Mouse (Mus musculus): Measurements from ENCODE around the gene Snrpb.

Snrpb gene

DNA sequence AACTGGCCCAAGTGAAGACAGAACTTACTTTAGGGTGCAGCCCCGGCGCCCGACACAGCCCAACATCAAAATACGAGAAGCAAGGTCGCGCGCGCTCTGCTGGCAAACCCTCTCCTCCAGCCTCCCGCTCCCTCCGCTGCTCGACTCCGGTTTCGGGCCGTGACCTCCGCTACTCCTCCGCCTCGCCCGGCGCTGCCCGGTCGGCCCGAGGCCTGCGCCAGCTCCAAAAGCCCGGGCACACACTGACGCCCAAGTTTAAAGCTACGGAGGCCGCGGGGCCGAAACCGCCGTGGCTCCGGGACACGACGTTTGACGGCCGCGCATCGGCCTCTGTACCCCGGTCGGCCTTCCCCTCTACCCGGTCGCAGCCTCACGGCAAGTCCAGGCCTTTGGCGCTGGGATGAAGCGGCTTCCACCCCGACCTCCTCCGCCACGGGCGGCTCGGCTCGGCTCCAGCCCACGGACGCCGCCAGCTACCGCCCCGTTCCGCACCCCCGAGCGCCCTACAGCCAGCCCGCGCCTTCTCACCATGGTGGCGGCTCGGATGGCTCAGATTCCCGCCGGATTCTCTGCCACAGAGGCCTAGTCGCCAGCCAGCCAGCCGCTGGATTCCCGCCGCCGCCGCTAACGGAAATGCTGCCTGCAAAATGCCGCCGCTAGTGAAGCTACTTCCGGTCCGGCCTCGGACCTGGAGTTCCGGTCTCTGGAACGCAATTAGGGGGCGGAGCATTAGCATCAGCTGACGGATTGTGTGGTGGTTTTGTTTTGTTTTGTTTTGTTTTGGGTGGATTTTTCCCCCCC is at the start of gene Snrpb:
Gene Snrpb, minus strand, starts transcription at position 698 of the 801 bp plus-strand sequence.
- peak; percentile 85 to 91 for DNase-seq (ENCODE audit: low spot score in 2 of 2)

- DNase-seq (ENCODE audit: low spot score in 2 of 2), result peak in 1 of 2 experiments; percentile 26
These were observed 32.4 kb upstream of the Snrpb start for GRCm38 (mm10) chr2:130211581-130211980.

DNA sequence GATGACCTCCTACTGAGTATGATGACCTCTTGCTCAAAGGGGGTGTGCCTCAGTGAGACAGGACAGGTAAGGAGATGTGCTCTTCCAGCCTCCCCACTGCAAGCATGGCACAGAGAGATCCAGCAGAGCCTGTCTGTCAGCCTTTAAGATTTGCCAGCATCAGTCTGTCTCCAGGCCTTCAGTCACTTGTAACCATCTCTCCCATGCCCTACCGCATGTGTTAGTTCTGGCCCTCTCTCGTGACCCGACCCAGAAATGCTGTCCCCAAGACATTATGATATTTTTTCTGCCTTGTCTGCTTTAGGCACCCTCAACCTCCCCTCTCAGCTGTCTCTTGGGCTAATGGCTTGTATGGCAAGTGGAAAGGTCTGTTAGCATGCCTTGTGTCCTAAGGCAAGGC is 30.4 kb upstream of the Snrpb start:
- DNase-seq (ENCODE audit: low spot score in 2 of 2), result no peak

DNA sequence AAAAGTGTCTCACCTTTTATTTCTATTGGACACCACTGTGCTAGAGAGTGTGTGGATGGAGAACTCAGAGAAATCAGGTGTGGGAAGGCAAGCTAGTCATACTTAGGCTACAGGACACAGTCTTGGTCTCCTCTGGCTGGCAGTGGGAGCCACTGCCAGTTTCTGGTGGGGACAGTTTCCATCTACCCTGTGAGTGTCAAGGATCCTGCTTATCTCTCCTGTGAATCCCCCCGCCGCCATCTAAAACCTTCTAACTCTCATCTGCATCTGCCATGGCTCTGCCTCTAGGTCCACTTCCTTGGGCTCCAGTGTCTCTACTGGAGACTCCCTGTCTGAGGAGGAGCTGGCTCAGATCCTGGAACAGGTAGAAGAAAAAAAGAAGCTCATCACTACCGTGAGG is 28.8 kb upstream of the Snrpb start:
- DNase-seq (ENCODE audit: low spot score in 2 of 2), result no peak

DNA sequence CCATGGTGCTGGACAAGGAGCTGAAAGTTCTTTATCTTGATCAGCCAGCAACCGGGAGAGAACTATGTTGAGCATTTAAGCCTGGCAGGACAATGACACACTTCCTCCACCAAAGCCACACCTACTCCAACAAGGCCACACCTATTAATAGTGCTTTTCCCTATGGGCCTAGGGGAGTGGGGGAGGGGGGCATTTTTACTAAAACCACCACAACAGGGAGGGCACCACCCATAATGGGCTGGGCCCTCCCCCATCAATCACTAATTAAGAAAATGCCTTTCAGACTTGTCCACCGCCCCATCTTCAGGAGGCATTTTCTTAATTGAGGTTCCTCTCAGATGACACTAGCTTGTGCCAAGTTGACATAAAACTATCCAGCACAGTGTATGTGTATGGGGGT is 28.2 kb upstream of the Snrpb start:
- no peak for DNase-seq (ENCODE audit: low spot score in 2 of 2)

DNA sequence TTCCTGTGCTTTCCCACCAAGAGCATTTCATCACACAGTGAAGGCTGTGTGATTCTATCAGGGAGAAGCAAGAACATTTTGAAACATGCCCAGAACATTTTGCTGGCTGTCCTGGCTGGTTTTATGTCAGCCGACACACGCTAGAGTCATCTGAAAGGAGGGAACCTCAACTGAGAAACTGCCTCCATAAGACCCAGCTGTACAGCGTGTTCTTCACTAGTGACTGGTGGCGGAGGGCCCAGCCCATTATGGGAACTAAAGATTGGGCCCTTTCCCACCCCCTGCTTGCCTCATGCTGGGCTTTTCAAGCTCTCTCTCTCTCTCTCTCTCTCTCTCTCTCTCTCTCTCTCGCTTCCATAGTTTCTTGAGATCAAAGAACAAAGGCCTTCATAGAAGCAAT is 21.8 kb upstream of the Snrpb start:
- DNase-seq (ENCODE audit: low spot score in 2 of 2), result no peak

- no peak for DNase-seq (ENCODE audit: low spot score in 2 of 2)
These were observed 15.7 kb upstream of the Snrpb start, which contains the start of gene Tmc2 for GRCm38 (mm10) chr2:130194894-130195293. Gene Tmc2, plus strand, starts transcription at chr2:130195194.

DNA sequence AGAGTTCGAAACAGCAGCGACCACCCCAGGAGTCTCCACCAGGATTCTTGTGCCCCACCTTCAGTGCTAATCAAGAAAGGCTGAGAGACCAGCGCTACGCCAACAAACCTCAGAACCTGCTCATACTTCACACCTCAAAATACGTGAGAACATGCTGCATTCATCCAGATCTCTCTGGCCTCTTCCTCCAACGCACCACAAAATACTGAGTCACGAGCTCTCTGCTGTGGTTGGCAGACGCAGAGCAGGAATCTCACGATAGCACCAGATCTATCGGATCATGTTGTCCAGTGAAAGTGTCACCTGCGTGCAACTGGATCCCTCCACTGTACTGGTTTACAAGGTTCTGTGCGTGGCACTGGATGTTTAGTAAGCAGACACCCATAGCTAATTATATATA is 9.2 kb upstream of the Snrpb start:
- no peak for DNase-seq (ENCODE audit: low spot score in 2 of 2)

- DNase-seq (ENCODE audit: low spot score in 2 of 2), result no peak
These were observed 360 bp upstream of the Snrpb start for GRCm38 (mm10) chr2:130179507-130180019.

GRCm38 (mm10) chr2:130178381-130178705 is 860 bp downstream of the Snrpb start:
- peak in 1 of 2 experiments; percentile 29 for DNase-seq (ENCODE audit: low spot score in 2 of 2)

- no peak for DNase-seq (ENCODE audit: low spot score in 2 of 2)
These were observed 2.4 kb downstream of the Snrpb start for GRCm38 (mm10) chr2:130176820-130177219.

GRCm38 (mm10) chr2:130171674-130172073 is 7.5 kb downstream of the Snrpb start:
- DNase-seq (ENCODE audit: low spot score in 2 of 2), result no peak

GRCm38 (mm10) chr2:130167861-130168260 is 11.3 kb downstream of the Snrpb start:
- DNase-seq (ENCODE audit: low spot score in 2 of 2), result peak; percentile 52 to 78

- DNase-seq (ENCODE audit: low spot score in 2 of 2), result peak; percentile 33 to 48
These were observed 12.6 kb downstream of the Snrpb start for GRCm38 (mm10) chr2:130166311-130167214.

DNA sequence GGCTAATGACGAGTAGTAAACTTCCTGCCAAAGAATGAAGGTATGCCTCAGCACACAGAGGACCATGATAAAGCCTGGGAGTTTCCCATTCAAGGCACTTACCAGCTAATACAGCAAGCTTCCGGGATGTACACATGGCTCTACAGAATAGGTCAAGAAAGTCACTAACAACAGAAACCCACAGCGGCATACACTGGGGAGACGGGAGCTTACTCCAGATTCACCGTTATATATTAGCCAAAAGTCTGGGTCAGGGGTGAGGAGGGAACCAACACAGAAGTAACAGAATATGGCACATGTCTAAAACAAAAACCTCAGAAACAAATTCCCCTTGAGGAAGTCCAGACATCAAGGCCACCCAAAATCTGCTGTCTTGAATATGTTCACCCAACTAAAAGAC is 16.5 kb downstream of the Snrpb start:
- no peak for DNase-seq (ENCODE audit: low spot score in 2 of 2)

DNA sequence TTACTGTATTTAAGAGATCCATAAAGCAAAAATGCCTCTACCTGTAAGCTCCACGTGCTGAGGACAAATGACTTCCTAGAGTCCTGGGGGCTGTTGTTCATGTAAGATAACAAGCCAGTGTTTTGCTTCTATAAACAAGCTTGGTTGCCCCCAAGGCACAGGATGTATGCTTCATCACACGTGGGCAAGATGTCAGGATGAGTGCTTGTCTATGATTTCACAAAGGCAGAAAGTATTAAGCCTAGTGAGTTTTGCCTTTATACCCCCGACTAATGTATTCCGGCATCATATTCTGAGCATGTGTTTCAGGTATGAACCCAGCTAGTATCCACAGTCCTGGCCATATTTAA is 21.1 kb downstream of the Snrpb start:
- DNase-seq (ENCODE audit: low spot score in 2 of 2), result no peak

GRCm38 (mm10) chr2:130157231-130158087 is 21.7 kb downstream of the Snrpb start:
- no peak for DNase-seq (ENCODE audit: low spot score in 2 of 2)

GRCm38 (mm10) chr2:130155851-130156250 is 23.4 kb downstream of the Snrpb start:
- DNase-seq (ENCODE audit: low spot score in 2 of 2), result no peak

- DNase-seq (ENCODE audit: low spot score in 2 of 2), result no peak
These were observed 24.0 kb downstream of the Snrpb start for GRCm38 (mm10) chr2:130155171-130155570.

DNA sequence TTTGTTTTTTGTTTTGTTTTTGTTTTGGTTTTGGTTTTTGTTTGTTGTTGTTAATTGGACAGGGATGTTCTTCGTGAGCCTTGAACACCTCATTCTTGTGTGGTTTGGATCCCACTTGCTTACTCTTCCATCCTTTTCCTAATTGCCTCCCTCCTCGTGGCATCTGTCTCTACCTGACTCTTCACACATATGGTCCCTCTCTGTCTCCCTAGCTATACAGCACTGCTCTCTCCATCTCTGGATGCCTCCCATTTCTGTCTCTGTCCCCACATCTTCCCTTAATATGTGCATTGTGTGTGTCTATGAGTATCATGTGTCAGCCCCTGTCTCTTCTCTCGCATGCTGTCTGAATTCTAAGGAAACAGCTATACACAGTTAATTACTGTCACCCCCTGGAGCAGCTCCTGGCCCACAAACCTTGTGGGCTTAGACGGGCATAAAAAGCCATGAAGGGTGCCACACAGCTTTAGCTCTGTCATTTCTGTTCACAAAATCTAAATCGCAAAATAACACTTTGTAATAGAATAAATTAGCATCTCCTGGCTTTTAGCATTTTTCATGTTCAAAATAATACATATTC is 33.0 kb downstream of the Snrpb start:
- no peak for DNase-seq (ENCODE audit: low spot score in 2 of 2)

DNA sequence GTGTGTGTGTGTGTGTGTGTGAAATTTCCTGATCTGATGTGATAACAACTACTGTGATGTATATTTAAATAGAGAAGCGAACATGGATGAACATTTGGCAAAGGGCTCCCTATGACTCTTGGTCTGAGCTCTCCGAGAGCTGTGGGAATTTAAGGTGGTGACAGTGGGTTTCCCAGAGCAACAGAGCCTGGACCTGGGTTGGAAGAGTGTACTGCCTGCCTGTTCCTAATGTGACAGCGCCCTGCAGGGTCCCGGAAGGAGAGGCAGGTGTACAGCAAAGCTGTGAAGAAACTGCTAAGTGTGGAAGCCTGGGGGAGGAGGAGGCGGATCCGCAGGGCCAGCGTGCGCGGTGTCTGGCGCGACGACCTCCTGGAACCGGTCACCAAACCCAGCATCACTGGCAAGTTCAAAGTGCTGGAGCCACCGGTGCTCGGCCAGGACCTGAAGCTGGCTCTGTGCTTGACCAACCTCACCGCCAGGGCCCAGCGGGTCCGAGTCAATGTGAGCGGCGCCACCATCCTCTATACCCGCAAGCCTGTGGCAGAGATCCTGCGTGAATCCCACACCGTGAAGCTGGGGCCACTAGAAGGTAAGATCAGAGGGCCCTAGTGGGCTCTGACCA is 34.4 kb downstream of the Snrpb start:
- no peak for DNase-seq (ENCODE audit: low spot score in 2 of 2)

All from frontal cortex, postnatal 36 days (tissue).